Comparison of ENCODE assay signal across 16 mouse cellular contexts in the genomic region with DNA sequence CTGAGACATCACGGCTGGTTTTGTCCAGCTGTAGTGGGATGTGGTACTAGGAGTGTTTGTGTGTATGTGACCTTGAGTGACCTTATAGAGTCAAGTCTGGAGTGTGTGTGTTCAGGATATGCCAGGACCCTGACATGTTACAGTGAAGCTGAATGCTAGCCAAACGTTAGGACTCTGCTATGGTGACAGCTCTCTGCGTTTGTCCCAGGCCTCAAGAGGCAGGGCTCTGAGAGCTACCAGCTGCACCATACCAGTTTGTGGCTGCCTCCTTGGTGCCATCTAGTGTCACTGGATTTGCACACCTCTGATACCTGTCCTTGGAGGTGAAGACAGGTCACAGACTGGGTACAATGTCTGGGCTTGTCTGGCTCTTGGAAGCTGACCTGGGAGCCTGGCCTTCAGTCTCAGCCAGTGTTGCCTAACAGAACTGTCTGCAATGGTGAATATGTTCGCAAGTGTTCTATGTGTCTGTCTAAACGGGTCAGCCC.
A peak's percentile ranks its signal among the peaks of the same experiment; 100 is the strongest.
DNase-seq lines count a peak whose midpoint lies in the region; ATAC-seq and TF ChIP-seq lines count a peak whose summit lies in the region.
"Had no signal": no experiment of that assay in that cellular context is flagged by ENCODE, and none has a peak within 500 bp of the region (broad histone marks: within the 10 kb centered on the region; RNA-seq: fewer than 3 reads in every experiment).

No protein-coding gene starts in this region.

- H3K36me3 ChIP-seq in forebrain, postnatal 0 days (ENCODE audit: insufficient read depth), result no peaks in the 10 kb centered on the region
- H3K36me3 ChIP-seq in forebrain, embryonic 14.5 days (ENCODE audit: control insufficient read depth, insufficient read depth, low read length), result no peaks in the 10 kb centered on the region
- no peaks in the 10 kb centered on the region for H3K36me3 ChIP-seq in kidney, postnatal 0 days (ENCODE audit: insufficient read depth, low read length)
- no peaks in the 10 kb centered on the region for H3K36me3 ChIP-seq in midbrain, postnatal 0 days (ENCODE audit: insufficient read depth, low read length)
- no peaks in the 10 kb centered on the region for H3K36me3 ChIP-seq in midbrain, embryonic 14.5 days (ENCODE audit: control insufficient read depth, insufficient read depth, low read length)
- H3K36me3 ChIP-seq: forebrain, embryonic 10.5 days; hindbrain, embryonic 15.5 days; liver, embryonic 15.5 days; midbrain, embryonic 13.5 days; neural tube, embryonic 13.5 days had no signal

- H3K9ac ChIP-seq in forebrain, postnatal 0 days, result no peak overlapping the region
- no peak overlapping the region for H3K9ac ChIP-seq in forebrain, embryonic 14.5 days (ENCODE audit: low read length)
- H3K9ac ChIP-seq in kidney, postnatal 0 days (ENCODE audit: low read depth, low read length), result no peak overlapping the region
- no peak overlapping the region for H3K9ac ChIP-seq in midbrain, postnatal 0 days (replicated peaks; ENCODE audit: low read length, poor library complexity, severe bottlenecking)
- no peak overlapping the region for H3K9ac ChIP-seq in midbrain, embryonic 14.5 days (replicated peaks; ENCODE audit: low read length)
- H3K9ac ChIP-seq: hindbrain, embryonic 15.5 days; liver, embryonic 15.5 days; midbrain, embryonic 13.5 days; neural tube, embryonic 13.5 days had no signal

- ATAC-seq in forebrain, postnatal 0 days, result no peak
- no peak for ATAC-seq in forebrain, embryonic 14.5 days
- peak; percentile 11; the same call in 1 of the 2 replicates for ATAC-seq in kidney, postnatal 0 days (replicated peaks; ENCODE audit: low FRiP score, low read depth)
- no peak for ATAC-seq in midbrain, postnatal 0 days (ENCODE audit: low FRiP score)
- no peak for ATAC-seq in midbrain, embryonic 14.5 days (ENCODE audit: low FRiP score, low TSS enrichment)
- ATAC-seq: activated CD4-positive, CD25-positive, alpha-beta regulatory T cell, adult 4 months; midbrain, embryonic 13.5 days had no signal

- H3K9me3 ChIP-seq in forebrain, postnatal 0 days (ENCODE audit: low read length), result no peaks in the 10 kb centered on the region
- no peaks in the 10 kb centered on the region for H3K9me3 ChIP-seq in forebrain, embryonic 14.5 days (replicated peaks; ENCODE audit: control insufficient read depth, low read length)
- no peaks in the 10 kb centered on the region for H3K9me3 ChIP-seq in kidney, postnatal 0 days (replicated peaks; ENCODE audit: low read length)
- H3K9me3 ChIP-seq in midbrain, postnatal 0 days (ENCODE audit: low read length), result no peaks in the 10 kb centered on the region
- no peaks in the 10 kb centered on the region for H3K9me3 ChIP-seq in midbrain, embryonic 14.5 days (ENCODE audit: control insufficient read depth, low read length)
- H3K9me3 ChIP-seq: forebrain, embryonic 10.5 days; hindbrain, embryonic 15.5 days; liver, embryonic 15.5 days; midbrain, embryonic 13.5 days; neural tube, embryonic 13.5 days had no signal

- no peak overlapping the region for H3K4me3 ChIP-seq in forebrain, postnatal 0 days (ENCODE audit: low read depth, low read length)
- no peak overlapping the region for H3K4me3 ChIP-seq in forebrain, embryonic 14.5 days (ENCODE audit: low read depth, low read length)
- no peak overlapping the region for H3K4me3 ChIP-seq in kidney, postnatal 0 days (replicated peaks; ENCODE audit: low read depth, low read length)
- no peak overlapping the region for H3K4me3 ChIP-seq in midbrain, postnatal 0 days (ENCODE audit: low read depth, low read length)
- H3K4me3 ChIP-seq in midbrain, embryonic 14.5 days (replicated peaks; ENCODE audit: low read depth, low read length), result no peak overlapping the region
- H3K4me3 ChIP-seq: forebrain, embryonic 10.5 days; hindbrain, embryonic 15.5 days; liver, embryonic 15.5 days; midbrain, embryonic 13.5 days; neural tube, embryonic 13.5 days had no signal

- WGBS in forebrain, postnatal 0 days, result 71% methylated on average over 5 of the region's 5 CpGs
- 67% methylated on average over 5 of the region's 5 CpGs for WGBS in forebrain, embryonic 14.5 days
- WGBS in kidney, postnatal 0 days, result 51% methylated on average over 5 of the region's 5 CpGs
- WGBS in midbrain, postnatal 0 days, result 65% methylated on average over 5 of the region's 5 CpGs
- WGBS in midbrain, embryonic 14.5 days, result 73% methylated on average over 5 of the region's 5 CpGs

- no peak for DNase-seq in forebrain, postnatal 0 days
- no peak for DNase-seq in forebrain, embryonic 14.5 days (ENCODE audit: low spot score)
- no peak for DNase-seq in kidney, postnatal 0 days (ENCODE audit: low spot score)
- DNase-seq in kidney, adult 11 months, result no peak
- DNase-seq in midbrain, postnatal 0 days (ENCODE audit: low spot score), result no peak
- DNase-seq in midbrain, embryonic 14.5 days, result no peak
- peak; percentile 22 for DNase-seq in lung, postnatal 36 days
- no peak for DNase-seq in adipocyte (ENCODE audit: low spot score)
- DNase-seq: cerebellum, adult 9-10 months; retina, postnatal 1 day had no signal

- no peak overlapping the region for H3K27ac ChIP-seq in forebrain, postnatal 0 days (ENCODE audit: low read depth, low read length)
- H3K27ac ChIP-seq in forebrain, embryonic 14.5 days (ENCODE audit: low read depth, low read length), result no peak overlapping the region
- H3K27ac ChIP-seq in kidney, postnatal 0 days, result no peak overlapping the region
- H3K27ac ChIP-seq in midbrain, postnatal 0 days (ENCODE audit: low read depth, low read length), result no peak overlapping the region
- H3K27ac ChIP-seq in midbrain, embryonic 14.5 days (replicated peaks; ENCODE audit: low read depth, low read length), result no peak overlapping the region
- H3K27ac ChIP-seq: forebrain, embryonic 10.5 days; hindbrain, embryonic 15.5 days; liver, embryonic 15.5 days; midbrain, embryonic 13.5 days; neural tube, embryonic 13.5 days had no signal

- peaks cover 6% of the 10 kb centered on the region for H3K4me1 ChIP-seq in forebrain, postnatal 0 days (ENCODE audit: insufficient read depth)
- peaks cover 16% of the 10 kb centered on the region for H3K4me1 ChIP-seq in forebrain, embryonic 14.5 days (ENCODE audit: control insufficient read depth, insufficient read depth, low read length)
- H3K4me1 ChIP-seq in kidney, postnatal 0 days (replicated peaks; ENCODE audit: insufficient read depth, low read length), result no peaks in the 10 kb centered on the region
- H3K4me1 ChIP-seq in midbrain, postnatal 0 days (ENCODE audit: insufficient read depth, low read length), result peaks cover 14% of the 10 kb centered on the region; the same call in 1 of the 2 replicates
- peaks cover 21% of the 10 kb centered on the region; the same call in 1 of the 2 replicates for H3K4me1 ChIP-seq in midbrain, embryonic 14.5 days (ENCODE audit: control insufficient read depth, insufficient read depth, low read length)

- 0 out of 2 replicates have a peak, but pooled peaks have one; percentile 13 for TF ChIP-seq CTCF in forebrain, postnatal 0 days (IDR thresholded peaks at IDR 0.05; ENCODE audit: low read depth)
- peak; percentile 23; the same call in 1 of the 2 replicates for TF ChIP-seq CTCF in kidney, postnatal 0 days (IDR thresholded peaks at IDR 0.05; ENCODE audit: low read depth)
- TF ChIP-seq CTCF in midbrain, postnatal 0 days (IDR thresholded peaks at IDR 0.05), result peak; percentile 35; the same call in 1 of the 2 replicates

- H3K4me2 ChIP-seq in forebrain, postnatal 0 days (ENCODE audit: low read depth), result no peak overlapping the region
- no peak overlapping the region for H3K4me2 ChIP-seq in forebrain, embryonic 14.5 days (ENCODE audit: low read length)
- no peak overlapping the region for H3K4me2 ChIP-seq in kidney, postnatal 0 days (ENCODE audit: low read length)
- no peak overlapping the region for H3K4me2 ChIP-seq in midbrain, postnatal 0 days (ENCODE audit: low read depth, low read length, poor library complexity, severe bottlenecking)
- no peak overlapping the region for H3K4me2 ChIP-seq in midbrain, embryonic 14.5 days (ENCODE audit: low read length)
- H3K4me2 ChIP-seq: hindbrain, embryonic 15.5 days; liver, embryonic 15.5 days; midbrain, embryonic 13.5 days; neural tube, embryonic 13.5 days had no signal

- H3K27me3 ChIP-seq in forebrain, postnatal 0 days (ENCODE audit: insufficient read depth, low read length), result no peaks in the 10 kb centered on the region
- no peaks in the 10 kb centered on the region for H3K27me3 ChIP-seq in forebrain, embryonic 14.5 days (replicated peaks; ENCODE audit: control insufficient read depth, insufficient read depth, low read length)
- no peaks in the 10 kb centered on the region for H3K27me3 ChIP-seq in kidney, postnatal 0 days (ENCODE audit: insufficient read depth, low read length)
- H3K27me3 ChIP-seq in midbrain, postnatal 0 days (ENCODE audit: insufficient read depth, low read length), result no peaks in the 10 kb centered on the region
- H3K27me3 ChIP-seq in midbrain, embryonic 14.5 days (ENCODE audit: control insufficient read depth, insufficient read depth, low read length), result no peaks in the 10 kb centered on the region
- H3K27me3 ChIP-seq: hindbrain, embryonic 15.5 days; liver, embryonic 15.5 days; midbrain, embryonic 13.5 days; neural tube, embryonic 13.5 days had no signal
